Comparison of ENCODE assay signal across 17 mouse cellular contexts in the genomic region with DNA sequence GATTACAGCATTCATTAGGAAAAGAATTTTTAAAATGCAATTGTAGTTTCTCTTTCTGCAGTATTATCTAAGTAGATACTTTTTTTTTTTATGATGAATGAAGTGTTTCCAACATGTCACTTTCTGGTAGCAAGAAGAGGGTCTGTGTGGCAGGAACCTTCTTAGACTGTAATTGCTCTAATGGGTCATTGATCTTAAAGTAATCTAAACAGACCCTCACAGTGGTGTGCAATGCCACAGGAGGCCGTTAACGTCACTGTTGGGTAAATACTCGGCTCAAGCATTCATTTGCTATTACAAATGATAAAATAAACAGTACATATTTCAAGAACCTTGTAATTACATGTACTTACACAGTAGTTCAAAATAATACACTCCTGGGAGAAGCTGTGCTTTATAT.
"Had no signal": no experiment of that assay in that cellular context is flagged by ENCODE, and none has a peak within 500 bp of the region (broad histone marks: within the 10 kb centered on the region; RNA-seq: fewer than 3 reads in every experiment).

No protein-coding gene starts in this region.

- H3K27me3 ChIP-seq: kidney, embryonic 15.5 days; liver, embryonic 13.5 days; lung, embryonic 15.5 days; megakaryocyte, embryonic 14.5 days; neural tube, embryonic 12.5 days; neural tube, embryonic 15.5 days had no signal

- H3K9ac ChIP-seq: kidney, embryonic 15.5 days; liver, embryonic 13.5 days; lung, embryonic 15.5 days; neural tube, embryonic 12.5 days; neural tube, embryonic 15.5 days had no signal

- H3K4me1 ChIP-seq: kidney, embryonic 15.5 days; liver, embryonic 13.5 days; lung, embryonic 15.5 days; megakaryocyte, embryonic 14.5 days; midbrain, embryonic 10.5 days had no signal

- H3K36me3 ChIP-seq: kidney, embryonic 15.5 days; liver, embryonic 13.5 days; lung, embryonic 15.5 days; midbrain, embryonic 10.5 days; neural tube, embryonic 12.5 days; neural tube, embryonic 15.5 days had no signal

- H3K9me3 ChIP-seq: kidney, embryonic 15.5 days; liver, embryonic 13.5 days; lung, embryonic 15.5 days; midbrain, embryonic 10.5 days; neural tube, embryonic 12.5 days; neural tube, embryonic 15.5 days had no signal

- H3K4me3 ChIP-seq: kidney, embryonic 15.5 days; left cerebral cortex, adult 2 months; liver, embryonic 13.5 days; lung, embryonic 15.5 days; megakaryocyte, embryonic 14.5 days; midbrain, embryonic 10.5 days; neural tube, embryonic 12.5 days; neural tube, embryonic 15.5 days had no signal

- DNase-seq: kidney, adult 8-10 months; kidney, postnatal 10 days; kidney, postnatal 36 days; layer of hippocampus, postnatal 36 days; liver, embryonic 13.5 days; lung, postnatal 10 days; lung, postnatal 36 days; midbrain, embryonic 14.5 days; thymus, adult 18-20 months; thymus, postnatal 36 days had no signal

- H3K4me2 ChIP-seq: kidney, embryonic 15.5 days; liver, embryonic 13.5 days; lung, embryonic 15.5 days; neural tube, embryonic 12.5 days; neural tube, embryonic 15.5 days had no signal

- H3K27ac ChIP-seq: kidney, embryonic 15.5 days; left cerebral cortex, adult 2 months; liver, embryonic 13.5 days; lung, embryonic 15.5 days; midbrain, embryonic 10.5 days; neural tube, embryonic 12.5 days; neural tube, embryonic 15.5 days had no signal
